Mouse (Mus musculus) forebrain, postnatal 0 days (tissue): ENCODE measurements around the gene Dnajc5. TPM values are rescaled to one million over a fixed set of nuclear protein-coding genes. Genes with fewer than 3 reads are reported as not detected.

Source experiments
- ATAC-seq: fragments of 200-750 bp; cut with Nextera tagmentation; 2 replicates; pipeline ENCODE4 v1.8.0; 2017; ENCODE audit warnings: mild to moderate bottlenecking, moderate library complexity
- DNase-seq: peaks from one replicate; pipeline ENCODE4 v3.0.0-alpha.2; 2015
- H3K27ac ChIP-seq: fragments of 300-500 bp; sonication (generic); 2 replicates; pipeline ENCODE4 v1.5.1; 2014; ENCODE audit warnings: low read depth, mild to moderate bottlenecking, antibody characterized with exemption, low read length, moderate library complexity, mixed read lengths
- H3K27me3 ChIP-seq: fragments of 300-500 bp; sonication (generic); 2 replicates; pipeline ENCODE4 v1.6.1; 2014; ENCODE audit warnings: mild to moderate bottlenecking, low read length, mixed read lengths; ENCODE audit not compliant: insufficient read depth
- H3K36me3 ChIP-seq: fragments of 300-500 bp; sonication (generic); 2 replicates; pipeline ENCODE4 v1.6.1; 2014; ENCODE audit warnings: mild to moderate bottlenecking, moderate library complexity; ENCODE audit not compliant: insufficient read depth
- H3K4me1 ChIP-seq: fragments of 300-500 bp; sonication (generic); 2 replicates; pipeline ENCODE4 v1.6.1; 2014; ENCODE audit warnings: antibody characterized with exemption; ENCODE audit not compliant: insufficient read depth
- H3K4me2 ChIP-seq: fragments of 300-500 bp; sonication (generic); 2 replicates; pipeline ENCODE4 v1.6.1; 2014; ENCODE audit warnings: low read depth, mild to moderate bottlenecking, moderate library complexity
- H3K4me3 ChIP-seq: fragments of 300-500 bp; sonication (generic); 2 replicates; pipeline ENCODE4 v1.5.1; 2014; ENCODE audit warnings: low read depth, low read length, mixed read lengths
- H3K9ac ChIP-seq: fragments of 300-500 bp; sonication (generic); 2 replicates; pipeline ENCODE4 v1.6.1; 2014; ENCODE audit warnings: mild to moderate bottlenecking
- H3K9me3 ChIP-seq: fragments of 300-500 bp; sonication (generic); 2 replicates; pipeline ENCODE4 v1.6.1; 2016; ENCODE audit warnings: low read length
- CTCF ChIP-seq: sonication (generic); IDR thresholded peaks from 2 replicates; pipeline ENCODE4 v1.5.1; 2016; ENCODE audit warnings: antibody characterized with exemption, control low read depth, low read depth
- WGBS: fragments of 180-500 bp; shearing (Covaris S2); extraction: QIAGEN DNeasy Blood & Tissue Kit; methylation state at CpG from one replicate; pipeline ENCODE4 v1.1.7; 2014; 5-methylcytosine and 5-hydroxymethylcytosine counted together
- polyA plus RNA-seq: library from polyadenylated mRNA; unstranded; fragments of >200 nt; fragmentation: Nextera tagmentation; extraction: Ambion mirVana; gene quantifications from 2 replicates; pipeline ENCODE4 v1.2.1, GENCODE M21; 2015
- total RNA-seq: library from RNA; depleted of rRNA; stranded (reverse); fragments of >200 nt; gene quantifications from 2 replicates; pipeline ENCODE4 v1.2.3, GENCODE M21; 2014; rRNA removed

The Dnajc5 gene
- total RNA-seq (252 and 369 TPM in 2 replicates), polyA plus RNA-seq (207 and 270 TPM in 2 replicates)

GRCm38 (mm10) chr2:181520118-181520935 is at the start of gene Dnajc5:
Gene Dnajc5, plus strand, starts transcription at chr2:181520485.
- Histone ChIP-seq H3K4me2 (peak within 1 kb of the TSS; percentile 58), H3K4me3 (peak within 1 kb of the TSS; percentile 95), H3K4me1 (0 out of 2 replicates have a peak, but pooled peaks cover 22% of the 10 kb centered on the region), H3K36me3 (peaks cover 14% of the 10 kb centered on the region), H3K27me3 (no peaks in the 10 kb centered on the region), H3K9ac (peak within 1 kb of the TSS; percentile 95), H3K9me3 (no peaks in the 10 kb centered on the region), H3K27ac (peak within 1 kb of the TSS; percentile 98)
- TF ChIP-seq CTCF, result no peak
- DNase-seq (peak; percentile 99), ATAC-seq (peak; percentile 98)
- under 1% methylated on average over 73 of the region's 74 CpGs for WGBS

DNA sequence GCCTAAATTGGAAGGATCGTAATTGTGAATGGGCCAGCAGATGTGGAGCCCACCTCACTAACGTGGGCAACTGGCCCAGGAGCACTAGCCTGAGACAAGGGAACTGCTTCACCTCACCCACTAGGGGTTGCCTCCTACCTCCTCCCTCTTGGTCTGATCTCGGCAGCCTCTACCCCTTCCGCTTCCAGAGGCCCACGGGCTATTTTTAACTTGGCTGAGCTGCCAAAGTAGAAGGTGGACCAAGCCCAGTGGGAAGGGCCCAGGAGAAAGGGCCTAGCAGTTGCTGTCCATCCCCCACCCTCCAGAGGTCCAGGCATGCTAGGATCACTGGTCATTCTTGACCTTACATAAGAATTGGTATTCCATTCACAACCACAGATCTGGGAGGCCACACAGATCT is 49.0 kb upstream of the Dnajc5 start:
- WGBS, result 61% methylated on average over 5 of the region's 5 CpGs

DNA sequence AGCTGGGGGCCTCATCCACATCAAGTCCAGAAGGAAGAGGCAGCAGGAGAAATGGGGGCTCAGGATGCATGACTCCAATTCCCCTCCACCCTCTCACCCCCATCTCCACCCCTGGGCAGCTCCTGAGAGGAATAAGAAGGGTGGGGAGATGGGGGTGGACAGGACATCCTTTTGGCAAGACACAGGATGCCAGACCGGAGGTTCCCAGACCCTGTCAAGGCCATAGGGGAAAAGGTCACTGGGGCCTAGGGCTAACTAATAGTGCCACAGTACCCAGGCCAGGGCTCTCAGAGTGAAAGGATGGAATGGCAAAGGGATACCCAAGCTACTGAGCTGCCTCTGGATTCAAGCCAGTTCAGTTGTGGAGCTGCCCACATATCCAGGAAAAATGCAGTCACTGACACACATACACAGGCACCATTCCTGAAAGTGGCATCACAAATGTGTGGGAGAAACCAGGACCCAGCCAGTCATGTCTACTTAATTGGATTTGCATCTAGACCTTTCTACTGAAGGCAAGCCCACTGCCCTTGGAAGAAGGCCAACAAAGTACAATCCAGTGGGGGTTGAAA is 47.9 kb upstream of the Dnajc5 start:
- no peak overlapping the region for H3K4me3 ChIP-seq
- H3K27ac ChIP-seq, result no peak overlapping the region
- no peak for ATAC-seq
- H3K9me3 ChIP-seq, result no peaks in the 10 kb centered on the region
- no peak for DNase-seq
- H3K4me2 ChIP-seq, result no peak overlapping the region
- no peak overlapping the region for H3K9ac ChIP-seq
- 88% methylated on average over 1 of the region's 1 CpGs for WGBS
- H3K36me3 ChIP-seq, result no peaks in the 10 kb centered on the region
- no peak for TF ChIP-seq CTCF
- H3K27me3 ChIP-seq, result no peaks in the 10 kb centered on the region
- H3K4me1 ChIP-seq, result no peaks in the 10 kb centered on the region

More for the DNA sequence above, 49.0 kb upstream of the Dnajc5 start:
- Histone ChIP-seq H3K4me2 (no peak overlapping the region), H3K4me1 (no peaks in the 10 kb centered on the region), H3K9ac (no peak overlapping the region), H3K36me3 (no peaks in the 10 kb centered on the region), H3K9me3 (no peaks in the 10 kb centered on the region), H3K27ac (no peak overlapping the region), H3K27me3 (no peaks in the 10 kb centered on the region), H3K4me3 (no peak overlapping the region)
- no peak for DNase-seq
- no peak for ATAC-seq
- TF ChIP-seq CTCF, result no peak

GRCm38 (mm10) chr2:181483120-181483519 is 37.2 kb upstream of the Dnajc5 start:
- no peak overlapping the region for H3K4me2 ChIP-seq
- no peaks in the 10 kb centered on the region for H3K36me3 ChIP-seq
- ATAC-seq (no peak), DNase-seq (no peak)
- no peaks in the 10 kb centered on the region for H3K4me1 ChIP-seq
- no peak overlapping the region for H3K4me3 ChIP-seq
- TF ChIP-seq CTCF, result no peak
- H3K9ac ChIP-seq, result no peak overlapping the region
- H3K27me3 ChIP-seq, result no peaks in the 10 kb centered on the region
- WGBS, result 46% methylated on average over 2 of the region's 2 CpGs
- no peak overlapping the region for H3K27ac ChIP-seq
- no peaks in the 10 kb centered on the region for H3K9me3 ChIP-seq

DNA sequence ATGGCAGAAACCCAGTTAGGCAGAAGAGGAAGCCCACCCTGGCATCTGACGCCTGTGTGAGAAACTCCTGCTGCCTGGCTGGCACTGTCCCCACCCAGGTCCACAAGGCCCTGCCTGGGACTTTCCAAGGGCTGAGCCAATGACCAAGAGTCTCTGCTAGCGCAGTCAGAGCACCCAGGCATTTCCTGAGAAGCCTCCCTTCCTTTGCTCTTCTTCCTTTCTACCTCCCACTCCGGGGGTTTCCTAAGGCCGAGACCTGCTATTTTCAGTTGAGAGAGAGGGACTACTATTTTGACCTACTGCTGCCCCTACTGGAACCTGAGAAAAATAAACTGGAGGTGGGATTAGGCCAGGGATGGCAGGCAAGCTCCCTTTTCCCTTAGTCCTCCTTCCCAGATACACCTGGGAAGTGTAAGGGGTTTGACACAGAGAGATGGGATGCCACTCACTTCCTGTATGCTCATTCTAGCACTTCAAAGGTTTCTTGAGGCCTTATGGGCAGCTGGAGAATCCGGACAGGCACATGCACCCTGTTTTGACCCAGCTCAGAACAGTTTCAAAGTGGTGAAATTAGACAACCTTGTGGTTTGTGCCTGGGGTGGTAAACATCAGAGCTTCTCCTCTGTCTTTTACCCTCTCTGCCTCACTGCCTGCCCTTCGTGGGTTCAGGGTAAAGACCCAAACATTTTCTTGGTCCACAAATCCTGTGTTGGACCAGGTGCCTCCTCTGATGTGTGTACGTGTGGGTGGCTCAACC is 36.5 kb upstream of the Dnajc5 start:
- Histone ChIP-seq H3K9me3 (no peaks in the 10 kb centered on the region), H3K9ac (no peak overlapping the region), H3K4me3 (no peak overlapping the region), H3K36me3 (no peaks in the 10 kb centered on the region), H3K27ac (no peak overlapping the region), H3K4me1 (no peaks in the 10 kb centered on the region), H3K27me3 (no peaks in the 10 kb centered on the region), H3K4me2 (no peak overlapping the region)
- whole genome bisulfite sequencing, result 30% methylated on average over 7 of the region's 7 CpGs
- ATAC-seq (no peak), DNase-seq (no peak)
- no peak for TF ChIP-seq CTCF

DNA sequence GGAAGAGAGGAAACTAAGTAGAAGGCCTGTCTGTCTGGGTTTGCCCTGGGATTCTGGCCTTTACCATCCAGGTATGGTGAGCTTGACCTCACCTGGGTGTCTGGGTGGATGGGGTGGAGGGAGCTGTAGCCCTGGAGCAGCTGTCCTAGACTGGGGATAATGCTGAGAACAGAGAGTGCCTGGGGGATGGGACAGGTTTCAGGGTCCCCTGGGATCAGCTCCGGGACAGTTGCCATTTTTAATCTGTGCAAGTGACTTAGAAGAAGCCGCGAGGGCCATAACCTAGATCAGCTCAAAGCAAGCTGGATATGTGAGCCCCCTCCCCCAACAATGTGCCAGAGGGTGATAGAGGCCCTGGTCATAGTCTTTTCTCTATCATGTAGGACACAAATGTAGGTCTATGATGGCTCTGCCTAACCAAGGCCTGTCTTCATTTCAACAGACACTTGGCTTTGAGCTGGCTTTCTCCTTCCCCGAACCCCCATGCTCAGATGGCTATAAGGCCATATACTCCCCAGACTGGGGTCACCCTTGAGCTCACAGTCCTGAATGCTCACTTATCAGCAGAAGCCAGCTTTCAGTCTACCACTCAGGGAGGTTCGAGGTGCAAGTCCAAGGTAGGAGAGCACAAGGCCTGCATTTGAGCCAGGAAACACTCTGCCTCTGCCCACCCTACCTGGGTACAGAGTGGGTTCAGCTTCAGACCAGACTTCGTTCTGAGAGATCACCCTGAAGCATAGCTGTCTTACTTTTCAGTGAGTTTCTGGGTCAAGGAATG is 35.6 kb upstream of the Dnajc5 start:
- no peak for ATAC-seq
- Histone ChIP-seq H3K9me3 (no peaks in the 10 kb centered on the region), H3K27ac (no peak overlapping the region), H3K9ac (no peak overlapping the region), H3K4me1 (no peaks in the 10 kb centered on the region), H3K4me3 (no peak overlapping the region), H3K27me3 (no peaks in the 10 kb centered on the region), H3K4me2 (no peak overlapping the region), H3K36me3 (no peaks in the 10 kb centered on the region)
- 83% methylated on average over 6 of the region's 6 CpGs for WGBS
- no peak for TF ChIP-seq CTCF
- DNase-seq, result no peak
